Mouse (Mus musculus): ENCODE results near the gene Atad2b.
"Not testable (repeated sequence)": the region's sequence is repeated elsewhere in the genome, so short reads cannot be mapped to it uniquely, and the experiment has no call there.

Gene Atad2b

DNA sequence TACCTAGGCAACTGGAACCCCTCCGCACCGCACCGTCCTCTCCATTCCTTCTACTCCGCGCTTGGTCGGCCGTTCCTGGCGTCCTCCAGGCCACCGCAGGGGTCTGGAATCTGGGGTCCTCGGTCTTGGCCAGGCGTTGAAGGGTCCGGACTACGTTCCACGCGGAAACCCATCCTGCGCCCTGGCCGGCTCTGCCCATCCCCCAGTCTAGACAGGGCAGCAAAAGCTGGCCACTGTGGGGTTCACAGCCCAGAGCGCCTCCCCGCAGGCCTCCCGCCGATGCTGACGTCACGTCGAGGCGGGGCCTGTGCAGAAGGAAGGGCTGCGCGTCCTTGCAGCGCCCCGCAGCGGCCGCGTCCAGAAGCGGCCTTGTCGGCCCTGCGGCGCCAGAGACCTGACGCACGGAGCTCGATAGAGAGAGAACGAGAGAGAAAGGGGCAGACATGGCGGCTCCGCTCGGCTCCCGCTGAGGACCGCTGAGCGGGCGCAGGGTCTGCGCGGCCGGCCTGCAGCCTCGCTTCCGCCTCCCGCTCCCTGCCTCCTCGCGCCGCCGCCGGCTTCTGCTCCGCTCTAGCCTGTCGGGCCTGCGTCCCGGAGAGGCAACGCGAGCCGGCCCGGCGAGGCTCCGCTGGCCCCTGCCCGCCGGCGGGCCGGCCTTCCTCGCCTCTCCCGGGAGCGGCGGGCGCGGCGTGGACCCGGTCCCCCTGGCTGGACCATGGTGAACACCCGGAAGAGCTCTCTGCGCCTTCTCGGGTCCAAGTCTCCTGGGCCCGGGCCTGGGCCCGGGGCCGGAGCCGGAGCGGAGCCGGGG, at the start of gene Atad2b:
Gene Atad2b (plus strand): TSS at position 360 of the 811 bp plus-strand sequence.
- DNase-seq: peak; percentile 97

DNA sequence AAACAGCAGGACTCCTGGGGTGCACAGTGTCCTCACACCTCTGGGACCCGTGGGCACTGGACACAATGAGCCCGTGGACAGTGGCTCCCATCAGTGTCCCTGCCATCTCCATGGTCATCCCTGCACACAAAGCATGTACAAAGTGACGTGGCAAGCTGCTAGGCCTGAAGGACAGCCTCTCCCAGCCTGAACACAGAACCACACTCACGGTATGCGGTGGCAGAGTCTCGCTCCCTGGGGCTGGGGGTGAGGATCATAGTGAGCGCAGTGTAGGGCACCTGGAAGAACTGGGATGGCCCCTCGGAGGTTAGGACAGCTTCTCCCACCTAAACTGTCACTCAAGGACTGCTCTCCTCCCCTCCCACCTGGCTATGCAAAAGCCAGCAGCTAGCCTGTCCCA, 48.2 kb upstream of the Atad2b start:
- no peak for DNase-seq

DNA sequence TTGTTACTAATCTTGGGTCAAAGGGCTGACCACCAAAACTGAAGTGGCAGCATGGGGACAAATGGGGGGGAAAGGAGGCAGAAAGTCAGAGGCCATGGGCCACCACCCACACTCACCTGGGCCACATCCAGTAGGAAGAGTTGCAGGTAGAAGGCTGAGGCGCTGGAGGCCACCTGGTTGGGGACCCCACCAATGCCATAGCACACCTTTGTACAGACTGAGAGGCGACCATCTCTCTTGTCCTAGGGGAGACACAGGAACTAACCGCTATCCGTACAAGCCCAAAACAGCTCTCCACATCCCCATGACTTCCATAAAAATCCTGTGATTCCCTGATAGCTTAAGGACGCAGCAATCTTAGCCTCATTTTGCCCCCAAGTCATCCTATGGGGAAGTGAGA, 45.9 kb upstream of the Atad2b start:
- no peak for DNase-seq

DNA sequence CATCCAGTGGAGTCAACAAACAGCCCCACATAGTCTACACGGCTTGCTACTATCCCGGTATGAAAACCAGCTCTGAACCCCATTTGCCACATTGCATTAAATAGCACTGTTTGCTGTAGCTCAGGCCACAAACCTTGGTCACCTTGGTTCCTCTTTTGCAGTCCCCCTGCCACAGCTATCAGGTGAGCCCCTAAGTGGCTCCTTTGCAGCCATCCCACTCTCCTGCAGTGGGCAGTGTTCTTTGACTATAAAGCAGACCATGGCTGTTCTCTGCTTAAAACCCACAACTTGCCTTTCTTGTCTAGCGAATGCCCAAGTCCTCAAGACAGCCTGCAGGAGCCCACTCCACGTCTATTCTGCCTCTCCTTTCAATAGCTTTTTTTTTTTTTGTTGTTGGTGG, 44.9 kb upstream of the Atad2b start:
- no peak for DNase-seq

DNA sequence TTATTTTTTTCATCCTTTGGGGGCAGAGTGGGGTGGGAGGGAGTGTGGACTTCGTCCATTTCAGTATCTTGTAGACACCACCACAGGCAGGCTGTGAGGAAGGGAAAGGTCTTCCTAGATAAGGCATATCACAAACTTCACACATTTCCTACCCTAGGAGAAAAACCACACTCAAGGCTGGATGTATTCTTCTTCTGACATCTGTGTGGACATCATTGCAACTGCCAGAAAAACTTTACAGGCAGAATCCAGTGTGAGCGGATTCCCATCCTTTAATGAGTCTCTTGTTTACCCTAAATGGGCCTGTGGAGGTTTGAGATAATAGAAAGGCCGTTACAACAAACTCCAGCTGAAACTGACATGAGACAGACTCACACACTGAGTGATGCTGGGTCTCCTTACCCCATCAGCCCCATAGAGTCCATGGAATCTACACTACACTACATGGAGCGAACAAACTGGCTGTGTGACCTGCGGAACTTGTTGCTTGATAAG, 44.1 kb upstream of the Atad2b start:
- DNase-seq: no peak

DNA sequence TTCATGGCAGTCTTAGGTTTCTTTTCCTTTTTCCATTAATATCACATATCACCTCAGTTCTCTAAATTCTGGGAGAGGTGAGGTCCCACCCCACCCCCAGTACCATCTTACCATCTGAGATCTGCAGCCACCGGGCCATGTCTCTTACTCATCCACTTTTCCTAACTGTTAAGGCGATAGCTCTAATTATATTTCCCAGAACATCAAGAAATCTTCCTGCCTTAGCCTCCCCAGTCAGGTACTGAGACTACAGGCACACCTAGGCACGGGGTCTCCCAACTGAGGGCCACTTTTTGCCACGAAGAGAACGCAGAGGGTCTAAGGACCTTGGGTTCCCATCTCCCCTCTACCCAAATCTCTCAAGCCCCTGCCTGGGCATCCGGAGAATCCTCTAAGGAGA, 43.6 kb upstream of the Atad2b start:
- DNase-seq: no peak

DNA sequence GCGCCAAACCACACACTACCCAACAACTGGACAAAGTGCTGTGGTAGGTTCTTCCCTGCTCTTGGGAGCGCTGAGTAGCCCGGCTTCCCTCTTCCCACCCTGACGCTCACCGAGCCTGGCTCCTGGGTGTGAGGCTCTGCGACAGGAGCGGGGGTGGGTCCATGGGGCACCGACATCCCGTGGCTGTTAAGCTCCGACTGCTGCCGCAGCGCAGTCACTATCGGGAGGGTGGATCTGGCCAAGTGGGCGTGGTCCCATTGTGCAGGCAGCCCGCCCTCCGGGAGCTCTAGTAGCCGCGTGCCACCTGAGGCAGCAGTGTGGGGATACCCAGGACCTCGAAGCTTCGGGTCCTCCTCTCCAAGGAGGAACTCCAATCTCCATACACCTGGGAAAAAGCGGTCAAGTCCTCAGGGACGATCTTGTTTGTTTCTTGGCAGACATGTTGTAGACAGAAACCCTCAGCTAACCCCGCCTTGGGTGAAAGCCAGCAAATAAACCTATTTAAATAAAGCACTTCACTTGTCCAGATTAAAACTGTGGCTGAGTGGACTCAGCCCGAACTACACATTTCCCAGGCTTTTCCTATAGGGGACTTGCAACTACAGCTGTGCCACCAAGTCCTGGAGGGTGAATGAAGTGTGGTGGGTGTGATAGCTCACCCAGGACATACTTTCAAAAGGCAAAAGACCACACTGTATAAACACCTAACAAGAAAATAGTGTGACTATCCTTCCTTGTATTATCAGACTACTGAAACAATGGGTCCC, 42.8 kb upstream of the Atad2b start, which contains the start of gene Mfsd2b:
Gene Mfsd2b (minus strand): TSS at position 199 of the 767 bp plus-strand sequence.
- DNase-seq: peak; percentile 86

DNA sequence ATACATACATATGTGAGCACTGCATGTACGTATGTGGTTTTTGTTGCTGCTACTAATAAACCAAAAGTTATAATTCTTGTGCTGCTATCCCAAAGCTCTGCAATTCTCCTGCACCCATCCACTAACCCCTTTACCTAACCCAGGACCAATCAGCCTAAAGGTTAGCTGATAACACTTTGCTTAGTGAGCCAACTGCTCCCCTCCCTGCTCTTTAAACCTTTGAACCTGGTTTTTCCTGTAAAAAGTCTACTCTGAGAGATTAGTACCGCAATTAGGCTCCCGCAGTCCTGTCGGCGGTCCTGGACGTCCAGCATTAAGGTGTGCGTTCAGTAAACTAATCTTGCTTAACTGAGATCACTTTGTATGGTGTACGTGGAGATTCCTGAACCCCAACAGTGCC, 41.5 kb upstream of the Atad2b start:
- no peak for DNase-seq

DNA sequence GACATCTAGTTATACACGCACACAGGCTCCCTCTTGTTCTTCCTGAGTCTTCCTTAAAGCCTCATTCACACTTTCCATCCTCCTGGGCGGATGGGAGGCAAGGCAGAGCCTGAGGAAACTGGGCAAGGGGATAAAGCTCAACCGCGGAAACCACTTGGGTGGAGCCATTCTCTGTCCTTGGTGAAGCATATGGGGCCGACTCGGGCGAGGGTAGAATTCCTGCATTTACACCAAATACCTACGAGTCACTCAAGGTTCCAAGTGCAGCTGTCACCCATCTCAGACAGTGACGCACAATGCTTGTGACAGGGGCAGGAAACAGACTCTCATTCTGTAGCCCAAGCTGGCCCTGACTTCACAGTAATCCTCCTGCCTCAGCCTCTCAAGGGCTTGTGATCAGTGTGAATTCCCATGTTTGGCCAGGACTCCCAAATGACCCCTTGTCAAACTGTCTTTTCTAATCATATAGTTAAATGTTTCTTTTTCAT, 38.8 kb upstream of the Atad2b start:
- no peak for DNase-seq

DNA sequence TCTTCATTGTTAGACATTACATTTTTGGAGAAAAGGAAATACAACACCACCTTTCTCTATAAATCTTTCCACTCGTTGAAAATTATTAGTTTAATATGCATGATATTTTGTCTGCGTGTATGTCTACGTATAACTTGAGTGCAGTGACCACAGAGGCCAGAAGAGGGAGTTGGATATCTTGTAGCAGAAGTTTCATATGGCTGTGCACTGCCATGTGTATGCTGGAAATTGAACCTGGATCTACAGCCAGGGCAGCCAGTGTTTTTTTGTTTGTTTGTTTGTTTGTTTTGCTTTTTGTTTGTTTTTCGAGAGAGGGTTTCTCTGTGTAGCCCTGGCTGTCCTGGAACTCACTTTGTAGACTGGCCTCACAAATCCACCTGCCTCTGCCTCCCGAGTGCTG, 38.1 kb upstream of the Atad2b start:
- DNase-seq: no peak

DNA sequence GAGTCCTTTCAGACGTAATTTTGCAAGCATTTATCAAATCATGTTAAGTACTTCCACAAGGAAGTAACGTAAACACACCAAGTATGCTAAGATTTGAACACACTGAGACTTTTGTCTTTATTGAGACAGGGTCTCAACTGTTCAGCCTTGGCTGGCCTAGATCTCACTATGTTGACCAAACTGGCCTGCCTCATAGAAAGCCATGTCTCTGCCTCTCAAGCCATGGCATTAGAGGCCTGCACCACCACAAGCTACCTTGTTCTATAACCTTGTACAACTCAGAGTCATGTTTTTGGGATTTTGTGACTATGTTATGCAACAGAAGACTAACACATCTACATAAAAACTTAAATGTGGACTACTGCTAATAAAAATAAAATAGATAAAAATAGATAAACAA, 35.1 kb upstream of the Atad2b start:
- no peak for DNase-seq

DNA sequence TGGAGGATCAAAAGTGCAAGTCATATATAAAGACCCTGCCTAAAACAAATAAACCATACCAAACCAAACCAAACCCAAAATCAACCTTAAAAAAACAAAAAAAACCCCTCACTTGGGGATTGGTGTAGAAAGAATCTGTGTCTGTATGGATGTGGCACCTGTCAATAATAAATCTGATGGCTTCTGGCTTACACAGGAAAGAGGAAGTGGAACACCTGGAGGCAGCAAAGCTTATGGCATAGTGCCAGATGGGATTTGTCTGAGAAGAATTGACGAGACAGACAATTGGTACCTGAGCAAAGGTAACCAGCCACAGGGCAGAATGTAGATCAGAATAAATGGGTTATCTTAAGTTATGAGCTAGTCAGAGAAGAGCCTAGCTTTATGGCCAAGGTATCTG, 32.1 kb upstream of the Atad2b start:
- DNase-seq: no peak

DNA sequence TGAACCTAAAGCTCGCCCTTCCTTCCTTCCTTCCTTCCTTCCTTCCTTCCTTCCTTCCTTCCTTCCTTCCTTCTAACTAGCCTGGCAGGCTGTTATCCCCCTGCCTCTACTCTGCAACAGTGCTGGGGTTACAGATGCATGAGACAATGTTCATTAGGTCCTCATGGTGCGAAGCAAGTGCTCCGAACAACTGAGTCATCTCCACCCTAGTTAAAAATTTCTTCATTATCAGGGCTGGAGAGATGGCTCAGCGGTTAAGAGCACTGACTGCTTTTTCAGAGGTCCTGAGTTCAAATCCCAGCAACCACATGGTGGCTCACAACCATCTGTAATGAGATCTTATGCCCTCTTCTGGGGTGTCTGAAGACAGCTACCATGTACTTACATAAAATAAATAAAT, 30.6 kb upstream of the Atad2b start:
- not testable (repeated sequence) for DNase-seq

DNA sequence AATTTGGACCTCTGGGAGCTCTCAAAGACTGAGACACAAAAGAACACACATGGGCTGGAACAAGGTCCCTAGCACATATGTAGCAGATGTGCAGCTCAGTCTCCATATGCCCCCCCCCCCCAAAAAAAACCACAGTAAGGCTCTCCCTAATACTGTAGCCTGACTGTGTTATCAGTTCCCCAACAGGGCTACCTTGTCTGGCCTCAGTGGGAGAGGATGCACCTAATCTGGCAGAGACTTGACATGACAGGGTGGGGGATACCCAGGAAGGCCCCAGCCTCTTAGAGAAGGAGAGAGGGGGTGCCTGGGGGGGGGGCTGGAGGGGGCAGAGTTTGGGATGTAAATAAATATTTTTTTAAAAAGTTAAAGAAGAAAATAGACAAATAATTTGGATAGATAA, 28.4 kb upstream of the Atad2b start:
- DNase-seq: no peak

DNA sequence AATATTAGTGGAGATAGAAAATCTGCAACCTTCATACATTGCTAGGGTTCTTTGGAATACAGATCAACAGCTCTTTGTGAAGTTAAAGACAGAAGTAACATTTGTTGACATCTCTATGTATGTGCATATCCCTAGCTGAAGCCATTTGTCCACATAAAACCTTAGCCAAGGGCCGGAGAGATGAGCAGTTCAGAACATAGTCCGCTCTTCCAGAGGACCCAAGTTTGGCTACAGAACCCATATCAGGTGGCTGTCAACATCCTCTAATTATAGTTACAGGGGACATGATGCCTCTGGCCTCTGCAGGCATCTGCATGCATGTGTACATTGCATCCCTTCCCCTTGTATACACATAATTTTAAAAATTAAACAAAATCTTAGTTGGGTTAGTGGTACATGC, 27.9 kb upstream of the Atad2b start:
- no peak for DNase-seq

DNA sequence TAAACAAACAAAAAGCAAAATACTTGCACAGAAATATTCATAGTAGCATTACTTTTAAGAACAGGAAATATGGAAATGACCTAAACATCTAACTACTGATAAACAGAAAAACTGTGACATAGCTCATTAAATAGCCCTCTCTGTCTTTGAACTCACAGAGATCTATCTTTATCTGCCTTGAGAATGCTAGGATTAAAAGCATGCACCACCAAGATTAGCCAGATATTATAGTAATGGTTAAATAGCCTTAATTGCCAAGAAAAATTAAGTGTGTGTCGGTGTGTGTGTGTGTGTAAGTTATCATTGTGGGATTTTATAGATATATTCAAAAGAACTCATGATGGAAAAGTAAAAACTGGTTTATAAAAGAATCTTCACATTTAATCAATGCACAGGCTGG, 27.3 kb upstream of the Atad2b start:
- DNase-seq: no peak

DNA sequence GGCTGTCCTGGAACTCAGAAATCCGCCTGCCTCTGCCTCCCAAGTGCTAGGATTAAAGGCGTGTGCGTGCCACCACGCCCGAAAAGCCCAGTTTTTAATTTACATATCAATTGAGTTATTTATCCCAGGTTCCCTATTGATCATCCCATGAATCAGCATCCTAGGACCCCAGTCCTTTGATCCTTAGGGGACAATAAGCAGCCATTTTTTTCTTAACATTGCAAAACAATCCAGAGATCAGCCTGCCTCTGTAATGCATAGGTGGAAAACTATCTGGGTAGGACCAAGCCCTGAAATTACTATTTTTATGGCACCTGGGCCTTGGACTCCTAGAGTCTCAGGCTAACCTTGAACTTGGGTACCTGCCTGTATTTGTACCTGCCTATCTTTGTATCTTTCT, 19.1 kb upstream of the Atad2b start:
- no peak for DNase-seq

DNA sequence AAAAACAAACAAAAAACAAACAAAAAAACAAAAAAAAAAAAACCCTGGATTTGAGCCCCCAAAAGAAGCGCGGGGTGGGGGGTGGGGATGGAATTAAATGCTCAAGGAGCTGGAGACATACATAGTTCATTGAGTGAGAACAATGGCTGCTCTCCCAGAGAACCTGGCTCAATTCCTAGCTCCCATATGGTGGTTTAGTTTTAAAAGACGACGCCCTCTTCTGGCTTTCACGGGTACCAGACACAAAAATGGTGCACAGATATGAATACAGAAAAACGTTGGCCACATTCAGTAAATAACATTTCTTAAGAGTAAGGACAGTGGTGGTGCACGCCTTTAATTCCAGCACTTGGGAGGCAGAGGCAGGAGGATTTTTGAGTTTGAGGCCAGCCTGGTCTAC, 11.2 kb upstream of the Atad2b start:
- peak; percentile 3 for DNase-seq

DNA sequence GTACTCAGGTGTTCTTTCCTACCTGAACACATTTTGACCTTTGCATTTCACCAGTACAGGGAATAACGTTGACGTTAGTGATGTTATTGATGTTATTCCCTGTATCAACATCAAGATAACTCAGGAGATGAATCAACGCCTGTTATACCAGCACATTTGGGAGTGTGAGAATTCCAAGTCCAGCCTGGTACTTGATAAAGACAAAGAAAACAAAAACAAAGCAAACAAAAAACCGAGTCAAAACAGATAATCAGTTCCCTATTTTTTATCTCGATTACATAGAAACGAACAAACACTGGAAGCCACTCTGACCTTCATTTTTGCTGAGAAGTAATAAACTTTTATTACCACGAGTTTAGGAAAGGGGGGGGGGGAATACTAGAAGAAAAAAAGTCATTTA, 10.7 kb upstream of the Atad2b start:
- DNase-seq: no peak

DNA sequence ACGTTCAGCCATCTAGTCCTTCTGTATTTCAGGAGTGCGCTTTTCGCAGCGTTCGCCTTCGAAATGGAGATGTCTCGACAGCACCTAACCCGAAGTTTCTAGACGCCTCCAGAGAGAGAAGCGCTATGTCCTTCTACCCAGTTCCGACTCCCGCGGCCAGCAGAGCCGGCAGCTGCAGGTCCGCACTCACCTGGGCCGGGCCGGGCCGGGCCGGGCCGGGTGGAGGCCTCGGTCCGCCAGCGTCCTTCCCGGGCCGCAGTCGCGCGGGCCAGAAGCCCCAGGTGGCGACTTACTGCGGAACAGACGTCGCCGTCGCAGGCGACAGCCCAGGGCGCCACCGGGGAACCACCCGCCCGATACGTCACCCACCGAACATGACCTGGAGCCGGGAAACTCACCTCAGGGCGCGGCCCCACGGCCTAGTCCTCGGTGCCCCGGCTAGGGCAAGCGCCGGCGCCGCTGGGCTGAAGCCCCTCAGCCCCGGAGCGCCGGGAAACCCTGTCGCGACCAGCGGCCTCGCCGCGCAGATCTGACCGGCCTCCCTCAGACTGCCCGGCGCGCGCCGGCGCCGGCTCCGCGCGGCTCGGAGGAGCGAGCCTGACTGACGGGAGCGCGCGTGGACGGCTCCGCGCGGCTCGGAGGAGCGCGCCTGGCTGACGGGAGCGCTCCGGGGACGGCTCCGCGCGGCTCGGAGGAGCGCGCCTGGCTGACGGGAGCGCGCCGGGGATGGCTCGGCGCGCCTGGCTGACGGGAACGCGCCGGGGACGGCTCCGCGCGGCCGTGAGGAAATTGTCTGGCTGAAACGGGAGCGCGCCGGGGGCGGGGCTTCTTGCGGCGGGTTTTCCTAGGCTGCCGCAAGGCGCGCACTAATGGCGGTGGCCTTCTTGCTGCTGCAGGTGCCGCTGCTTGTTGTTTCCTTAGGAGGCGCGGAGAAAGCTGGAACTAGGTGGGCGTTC, 9.9 kb upstream of the Atad2b start, which contains the start of gene Ubxn2a:
Gene Ubxn2a (minus strand): TSS at position 755 of the 956 bp plus-strand sequence.
- peak; percentile 95 for DNase-seq

DNA sequence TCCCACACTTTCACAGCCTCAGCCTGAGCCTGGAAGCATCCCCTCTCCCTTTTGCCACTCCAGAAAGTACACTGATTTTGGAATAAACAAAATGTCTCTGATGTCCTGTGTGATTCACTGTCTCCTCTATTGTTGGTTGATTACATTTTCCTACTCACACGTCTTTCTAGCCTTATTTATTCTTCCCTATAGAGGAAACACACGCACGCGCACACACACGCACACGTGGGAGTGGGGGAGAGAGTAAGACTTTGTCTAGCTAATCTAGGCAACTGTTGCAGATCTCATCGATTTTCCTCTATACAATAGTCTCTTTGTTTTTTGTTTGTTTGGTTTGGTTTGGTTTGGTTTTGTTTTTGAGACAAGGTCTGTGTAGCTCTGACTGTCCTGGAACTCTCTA, 8.8 kb upstream of the Atad2b start:
- no peak for DNase-seq

DNA sequence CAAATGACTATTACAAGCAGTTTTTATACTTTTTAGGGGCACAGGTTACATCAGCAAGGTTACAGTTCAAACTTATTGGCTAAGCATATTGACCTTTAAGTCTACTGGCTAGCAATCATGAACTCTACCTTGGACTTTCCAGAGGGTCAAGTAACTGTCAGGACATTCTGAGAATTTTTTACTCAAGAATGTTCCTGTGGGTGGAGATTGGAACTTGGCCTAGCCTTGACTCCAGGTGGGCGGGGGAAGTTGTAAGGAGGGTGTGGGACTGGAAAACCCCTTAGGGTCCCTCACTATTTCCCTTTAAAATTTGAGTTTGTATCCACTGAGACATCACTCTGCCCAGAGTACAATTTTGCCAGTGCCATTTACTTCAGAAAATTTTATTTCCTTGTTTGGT, 6.7 kb upstream of the Atad2b start:
- not testable (repeated sequence) for DNase-seq

DNA sequence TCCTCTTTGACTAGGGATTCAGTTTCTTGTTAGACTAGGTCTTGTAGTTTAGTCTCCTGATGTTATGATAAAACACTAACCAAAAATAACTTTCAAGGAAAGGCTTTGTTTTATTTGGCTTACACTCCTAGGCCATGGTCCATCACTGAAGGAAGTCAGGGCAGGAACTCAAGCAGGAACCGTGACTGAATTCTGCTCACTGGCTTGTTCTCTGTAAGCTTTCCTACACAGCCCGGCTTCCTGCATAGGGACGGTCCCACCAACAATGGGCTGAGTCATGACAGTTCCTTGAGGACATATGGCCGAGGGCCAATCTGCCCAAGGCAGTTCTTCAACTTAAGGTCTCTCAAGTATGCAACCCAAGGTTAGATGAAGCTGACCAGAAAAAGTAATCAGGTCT, 5.4 kb upstream of the Atad2b start:
- no peak for DNase-seq
